Mouse (Mus musculus): Measurements from ENCODE around the gene Npas3.

The Npas3 gene

DNA sequence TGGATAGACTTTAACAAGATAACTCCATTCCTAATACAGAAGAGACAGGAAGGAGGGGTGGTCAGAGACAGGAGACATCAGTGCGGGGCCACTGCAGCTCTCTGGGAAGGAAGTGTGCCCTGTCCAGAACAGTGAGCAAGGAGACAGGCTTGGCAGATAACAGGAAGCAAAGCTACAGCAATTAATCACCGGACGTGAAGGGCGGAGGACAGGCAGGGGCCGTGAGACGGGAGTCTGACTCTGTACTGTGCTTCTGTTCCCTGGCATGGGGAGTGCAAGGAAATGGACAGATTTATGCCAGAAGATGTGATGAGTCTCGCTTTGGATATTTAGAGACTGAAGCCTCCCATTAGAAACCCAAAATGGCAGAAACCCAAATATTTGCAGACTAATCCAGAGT lies 47.3 kb downstream of the Npas3 start:
- DNase-seq (ENCODE audit: low spot score in 2 of 2) = no peak

DNA sequence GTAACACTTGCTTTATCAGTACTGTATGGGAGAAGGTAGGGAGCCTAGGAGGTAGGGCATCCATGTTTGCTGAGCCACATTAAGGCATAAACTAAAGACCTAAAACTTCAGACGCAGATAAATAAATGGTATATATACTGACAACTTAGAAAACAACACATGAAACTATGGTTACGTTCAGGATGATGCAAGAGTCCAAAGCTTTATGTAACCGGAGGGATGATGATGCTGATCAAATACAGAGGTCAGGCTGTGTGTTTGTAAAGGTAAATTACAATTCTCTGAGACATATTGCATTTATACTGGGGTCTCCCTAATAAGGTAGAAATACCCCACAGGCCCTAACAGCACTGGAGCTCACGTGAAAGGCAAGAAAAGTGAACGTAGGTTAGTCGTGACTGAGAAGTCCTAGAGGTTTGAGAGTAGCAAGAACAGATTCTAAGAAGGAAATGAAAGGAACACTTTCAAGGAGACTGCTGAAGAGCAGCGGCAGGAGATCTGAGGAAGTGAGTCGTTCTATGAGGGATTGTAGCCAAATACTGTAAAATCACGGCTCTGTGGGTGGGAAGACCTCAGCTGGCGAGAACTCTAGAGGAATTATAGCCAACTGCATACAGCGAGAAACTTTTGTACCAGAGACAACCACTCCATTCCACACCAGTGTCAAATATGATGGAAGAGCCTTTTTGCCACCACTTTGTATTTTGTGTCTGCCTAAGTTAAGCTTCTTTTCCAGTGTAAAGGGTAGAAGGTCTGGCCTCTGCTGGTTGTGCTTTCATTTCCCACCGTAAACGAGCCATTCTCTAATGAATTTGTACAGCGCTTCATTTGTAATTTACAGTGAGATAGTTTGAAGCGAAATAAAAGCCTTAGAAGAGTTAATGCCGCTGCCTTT lies 49.7 kb downstream of the Npas3 start:
- no peak for DNase-seq (ENCODE audit: low spot score in 2 of 2)

DNA sequence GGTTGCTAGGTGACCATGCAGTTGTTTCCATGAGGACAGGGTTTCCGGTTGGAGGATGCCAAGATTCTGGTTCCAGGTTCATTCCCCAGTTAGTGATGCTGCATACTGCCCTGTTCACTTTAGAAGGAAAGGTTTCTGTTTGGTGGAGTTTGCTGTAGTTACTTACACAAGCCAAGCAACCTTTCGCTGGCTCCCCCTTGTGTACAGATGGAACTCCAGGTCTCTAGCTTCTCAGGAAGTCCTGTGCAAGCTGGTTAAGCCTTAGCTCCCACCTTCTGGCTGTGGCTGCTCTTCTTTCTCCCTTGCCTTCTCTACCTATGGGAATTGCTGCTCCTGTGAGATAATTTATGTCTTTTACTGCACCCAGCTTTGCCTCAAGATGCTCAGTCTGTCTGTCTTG lies 52.5 kb downstream of the Npas3 start:
- DNase-seq (ENCODE audit: low spot score in 2 of 2) = no peak

DNA sequence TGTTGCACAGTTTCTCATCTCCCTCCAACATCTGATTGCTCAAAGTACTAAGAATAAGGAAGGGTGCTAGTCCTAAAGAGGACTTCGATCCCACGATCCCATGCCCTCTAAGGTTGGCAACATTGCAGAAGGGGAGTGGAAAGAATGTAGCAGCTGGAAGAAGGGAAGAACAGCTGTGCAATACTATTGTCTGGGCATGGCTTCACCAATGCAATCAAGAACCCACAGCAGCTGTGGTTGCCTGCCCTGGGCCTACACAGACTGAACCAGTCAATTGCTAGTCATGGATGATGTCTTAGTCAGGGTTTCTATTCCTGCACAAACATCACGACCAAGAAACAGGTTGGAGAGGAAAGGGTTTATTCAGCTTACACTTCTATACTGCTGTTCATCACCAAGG lies 53.7 kb downstream of the Npas3 start:
- no peak for DNase-seq (ENCODE audit: low spot score in 2 of 2)

DNA sequence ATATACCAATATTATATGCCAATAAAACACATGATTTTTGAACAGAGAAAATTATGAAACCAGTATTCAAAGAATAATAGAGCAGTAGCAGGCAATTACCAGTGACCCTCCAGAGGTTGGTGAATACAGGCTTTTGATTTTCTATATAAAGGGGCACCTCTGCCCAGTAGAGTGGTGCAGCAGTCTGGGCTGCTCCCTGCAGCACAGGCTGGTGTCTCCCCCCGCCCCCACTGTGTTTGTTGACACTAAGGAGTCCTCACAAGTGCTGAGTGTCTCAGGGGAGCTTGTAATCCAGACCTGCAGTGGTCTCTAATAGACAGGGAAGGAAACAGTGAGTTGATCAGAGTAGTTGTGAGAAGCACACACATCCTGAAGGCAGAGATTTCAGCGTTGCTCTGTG lies 68.2 kb downstream of the Npas3 start:
- DNase-seq (ENCODE audit: low spot score in 2 of 2) = no peak

DNA sequence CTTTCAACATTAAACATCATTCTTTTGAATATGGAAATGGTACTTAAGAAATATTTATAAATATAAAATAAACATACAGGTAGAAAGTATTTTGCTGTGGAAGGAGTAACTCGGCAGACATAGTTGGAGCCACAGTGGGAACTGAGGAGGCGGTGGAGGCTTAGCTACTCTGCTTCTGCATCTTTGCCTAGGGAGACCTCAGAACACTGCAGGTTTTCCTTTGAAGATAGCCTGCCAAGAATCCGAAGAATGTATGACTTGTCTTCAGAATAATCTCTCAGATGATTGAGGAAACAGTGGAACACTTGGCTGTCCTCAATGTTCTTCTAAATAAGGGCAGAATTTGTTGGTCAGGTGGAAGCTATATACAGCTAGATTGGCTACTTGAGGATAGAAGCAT lies 69.3 kb downstream of the Npas3 start:
- no peak for DNase-seq (ENCODE audit: low spot score in 2 of 2)

DNA sequence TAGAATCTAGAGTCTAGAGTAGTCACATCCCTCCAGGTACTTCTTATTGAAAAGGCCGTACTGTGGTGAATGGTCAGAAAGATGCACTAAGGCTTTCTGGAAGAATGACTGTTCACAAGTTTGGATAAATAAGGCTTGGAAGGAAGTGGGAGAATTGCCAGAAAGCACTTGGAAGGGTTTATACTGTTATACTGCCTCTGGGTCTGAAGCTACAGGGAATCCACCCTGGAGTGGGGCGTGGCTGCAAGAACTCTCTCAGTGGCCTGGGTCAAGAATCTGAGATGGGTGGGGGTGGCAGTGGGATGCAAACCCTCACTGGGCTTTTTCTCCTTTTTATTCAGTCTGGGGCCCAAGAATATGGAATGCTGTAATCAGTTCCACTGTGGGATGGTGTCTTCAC lies 72.0 kb downstream of the Npas3 start:
- no peak for DNase-seq (ENCODE audit: low spot score in 2 of 2)

DNA sequence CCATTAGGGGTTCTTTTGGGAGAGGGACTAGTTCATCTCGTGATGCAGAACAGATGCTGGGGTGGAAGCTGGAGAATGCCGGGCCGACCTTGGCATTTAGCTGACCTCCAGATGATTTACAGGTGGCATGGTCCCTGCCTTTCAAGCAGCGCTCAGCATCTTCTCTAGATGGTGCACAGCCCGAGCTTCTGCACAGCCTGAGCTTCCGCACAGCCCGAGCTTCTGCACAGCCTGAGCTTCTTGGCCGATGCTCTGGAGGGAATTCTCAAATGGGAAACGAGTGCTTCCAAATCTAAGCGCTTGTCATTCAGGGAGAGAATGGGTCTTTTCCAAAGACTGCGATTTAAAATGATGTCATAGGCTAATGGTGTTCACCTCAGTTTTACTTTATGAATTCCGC lies 72.5 kb downstream of the Npas3 start:
- DNase-seq (ENCODE audit: low spot score in 2 of 2) = no peak

DNA sequence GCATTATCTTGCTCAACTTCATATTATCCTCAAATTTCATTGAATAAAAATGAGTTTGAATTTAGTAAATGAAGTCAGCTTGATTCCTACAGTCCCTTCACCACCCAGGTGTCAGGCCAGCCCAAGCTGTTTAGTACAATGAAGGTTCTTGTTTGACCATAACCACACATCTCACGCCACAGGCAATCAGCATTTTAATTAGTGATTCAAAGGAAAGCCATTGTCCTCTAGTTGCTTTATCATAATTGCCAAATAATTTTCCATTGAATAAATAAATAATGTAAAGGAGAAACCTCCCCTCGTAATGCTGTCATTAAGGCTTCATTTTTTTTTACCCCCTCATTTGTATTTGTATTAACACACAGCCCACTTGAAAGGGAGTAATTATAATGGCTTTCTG lies 73.5 kb downstream of the Npas3 start:
- no peak for DNase-seq (ENCODE audit: low spot score in 2 of 2)

DNA sequence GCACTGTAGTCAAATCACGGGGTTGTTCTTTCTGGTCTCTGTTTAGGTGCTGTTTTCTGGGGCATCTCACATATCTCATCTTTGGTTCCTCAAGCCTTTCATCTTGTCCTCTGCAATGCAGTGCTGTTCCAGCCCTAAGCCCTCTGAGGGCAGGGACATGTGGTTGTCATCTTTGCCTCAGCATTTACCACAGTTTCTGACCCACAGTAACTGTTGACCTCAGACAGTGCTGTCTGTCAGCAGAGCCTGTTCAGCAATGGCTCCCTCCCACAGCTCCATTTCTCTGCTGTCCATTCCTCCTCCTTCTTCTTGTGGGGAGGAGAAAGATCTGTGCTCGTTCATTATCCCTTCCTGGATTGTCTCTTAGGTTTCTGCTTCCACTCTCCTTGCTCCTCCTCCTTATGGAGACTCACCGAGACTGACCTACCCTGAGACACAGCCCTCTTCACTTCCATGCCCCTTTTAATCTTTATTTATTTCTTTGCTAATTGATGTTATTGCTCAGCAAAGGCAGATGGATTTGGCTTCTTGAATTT lies 79.2 kb downstream of the Npas3 start:
- DNase-seq (ENCODE audit: low spot score in 2 of 2) = no peak

DNA sequence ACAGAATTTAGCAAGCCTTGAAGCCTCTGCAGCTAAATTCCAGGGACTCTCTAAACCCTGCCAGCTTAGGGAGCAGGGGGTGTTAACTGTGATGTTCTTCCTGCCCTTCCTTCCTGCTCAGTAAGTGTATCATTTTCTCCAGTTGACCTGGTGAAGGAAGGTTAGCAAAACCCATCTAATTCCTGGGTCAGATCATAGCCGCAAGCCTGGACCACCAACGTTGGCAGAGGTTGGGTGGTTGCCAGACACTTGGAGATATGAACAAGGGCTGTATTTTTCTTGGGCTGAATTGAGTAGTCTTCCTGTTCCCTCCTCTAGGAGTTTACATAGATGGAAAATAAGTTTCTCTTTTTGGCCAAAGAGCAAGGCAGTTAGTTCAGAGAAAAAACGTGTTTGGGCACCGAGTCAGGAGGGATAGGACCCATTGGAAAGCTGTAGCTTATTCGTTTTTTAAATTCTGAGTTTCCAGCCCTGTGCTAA lies 79.8 kb downstream of the Npas3 start:
- DNase-seq (ENCODE audit: low spot score in 2 of 2) = peak; percentile 33 to 60

DNA sequence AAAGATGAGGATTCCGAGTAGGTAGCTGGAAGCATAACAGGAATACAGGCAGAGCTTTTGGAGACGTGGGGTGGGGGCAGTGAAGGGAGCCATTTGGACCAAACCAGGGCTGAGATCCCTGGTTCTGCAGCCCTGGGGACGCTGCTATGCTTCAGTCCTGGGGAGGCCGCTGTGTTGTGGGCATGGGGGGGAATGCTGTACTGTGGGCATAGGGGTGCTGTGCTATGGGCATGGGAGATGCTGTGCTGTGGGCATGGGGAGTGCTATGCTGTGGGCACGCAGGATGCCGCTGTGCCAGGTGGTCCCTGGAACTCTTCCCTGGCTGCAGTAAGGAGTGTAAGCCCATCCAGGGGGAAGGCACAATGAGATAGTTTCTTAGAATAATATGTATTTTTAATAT lies 81.7 kb downstream of the Npas3 start:
- DNase-seq (ENCODE audit: low spot score in 2 of 2) = no peak

DNA sequence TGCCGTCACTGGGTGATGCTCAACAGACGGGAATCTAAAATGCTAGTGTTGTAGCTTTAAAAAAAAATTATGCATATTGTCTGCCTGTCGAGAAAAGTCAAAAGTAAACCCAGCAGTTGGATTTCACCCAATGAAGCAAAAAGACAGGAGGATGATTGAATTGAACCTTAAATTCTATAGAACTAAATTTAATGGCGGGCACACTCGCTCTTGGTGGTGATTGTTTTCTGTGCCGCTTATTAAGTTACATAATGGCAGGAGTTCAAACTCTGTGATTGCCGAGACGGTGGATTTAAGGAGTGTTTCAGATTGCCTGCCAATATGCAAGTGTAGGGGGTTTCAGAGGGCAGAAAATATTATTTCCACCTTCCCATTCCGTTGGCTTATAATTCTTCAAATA lies 82.9 kb downstream of the Npas3 start:
- DNase-seq (ENCODE audit: low spot score in 2 of 2) = no peak

DNA sequence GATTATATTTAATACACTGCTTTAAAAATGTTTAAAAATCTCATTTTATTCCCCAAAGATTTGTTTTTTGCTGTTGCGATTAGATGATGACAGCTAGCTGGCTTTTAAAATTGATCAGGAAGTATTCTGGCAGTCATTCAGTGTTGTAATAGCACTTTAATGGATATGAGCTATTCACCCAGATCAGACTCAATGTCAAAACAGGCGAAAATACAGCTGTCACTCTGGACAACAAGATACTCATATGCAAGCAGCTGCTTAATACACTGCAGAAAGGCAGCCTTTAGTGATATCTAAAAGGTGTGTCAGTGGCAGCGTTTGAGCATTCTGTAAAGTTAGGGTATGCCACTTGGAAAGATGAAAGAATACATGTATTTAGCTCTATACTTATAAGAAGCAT lies 83.3 kb downstream of the Npas3 start:
- DNase-seq (ENCODE audit: low spot score in 2 of 2) = no peak

DNA sequence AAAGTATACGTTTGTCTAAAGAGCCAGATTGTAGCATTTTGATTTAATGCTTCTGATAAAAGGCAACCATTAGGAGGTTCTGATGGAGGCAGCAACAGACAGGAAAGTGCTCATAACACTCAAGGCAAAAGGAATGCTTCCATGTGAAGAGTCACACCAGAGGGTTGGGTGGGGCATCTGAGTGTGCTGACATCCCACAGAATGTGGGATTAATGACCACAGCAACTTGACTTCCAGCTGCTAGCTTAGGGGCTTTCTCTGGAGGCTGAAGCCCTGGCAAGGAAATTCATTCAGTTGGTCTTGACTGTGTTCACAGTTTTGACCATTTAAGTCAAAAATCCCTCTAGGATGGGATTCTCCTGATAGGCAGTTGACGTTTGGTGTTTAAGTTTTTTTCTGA lies 84.8 kb downstream of the Npas3 start:
- DNase-seq (ENCODE audit: low spot score in 2 of 2) = no peak

DNA sequence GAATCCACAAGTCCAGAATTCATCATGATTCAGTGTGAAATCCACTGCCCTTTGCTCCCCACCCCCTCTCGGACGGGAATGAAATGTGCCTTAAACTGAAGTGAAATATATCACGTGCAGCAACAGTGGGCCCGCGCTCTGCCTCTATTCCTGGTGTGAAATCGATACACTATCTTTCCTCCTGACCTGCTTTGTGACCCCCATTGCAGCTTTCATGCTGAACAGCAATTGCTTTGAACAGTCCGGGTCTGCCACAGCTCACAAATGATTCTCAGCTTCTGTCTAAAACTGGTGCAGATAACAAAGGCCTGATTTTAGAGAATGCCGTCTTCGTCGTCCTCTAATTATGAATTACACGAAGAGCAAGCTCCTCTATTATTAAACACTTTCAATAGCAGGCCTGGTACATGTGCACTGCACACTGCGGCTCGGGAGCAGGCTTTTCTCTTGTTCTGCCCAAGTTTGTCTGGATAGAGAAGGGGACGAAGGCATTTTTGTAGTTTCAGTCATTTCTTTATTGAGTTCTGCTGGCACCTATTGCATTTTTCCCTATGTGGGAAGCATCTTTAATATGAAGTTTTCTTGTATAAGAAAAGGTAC lies 90.0 kb downstream of the Npas3 start:
- DNase-seq (ENCODE audit: low spot score in 2 of 2) = no peak

DNA sequence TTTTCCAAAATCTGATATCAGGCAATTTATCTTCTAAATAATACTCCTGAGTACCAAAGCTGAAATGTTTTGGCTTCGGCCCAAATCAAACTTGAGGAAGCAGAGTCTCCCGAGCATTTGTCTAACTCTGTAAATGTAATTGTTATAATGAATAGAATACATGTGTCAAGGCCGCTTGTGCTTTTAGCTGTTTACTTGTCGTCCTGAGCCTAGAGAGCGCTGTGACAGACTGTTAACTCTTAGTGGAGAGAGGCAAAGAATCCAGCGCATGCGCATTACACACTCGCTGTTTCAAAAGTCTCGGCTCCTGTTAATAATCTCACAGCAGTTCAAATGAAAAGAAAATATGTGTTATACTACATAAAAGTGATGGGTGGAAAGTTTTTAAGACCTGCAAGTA lies 94.3 kb downstream of the Npas3 start:
- no peak for DNase-seq (ENCODE audit: low spot score in 2 of 2)

DNA sequence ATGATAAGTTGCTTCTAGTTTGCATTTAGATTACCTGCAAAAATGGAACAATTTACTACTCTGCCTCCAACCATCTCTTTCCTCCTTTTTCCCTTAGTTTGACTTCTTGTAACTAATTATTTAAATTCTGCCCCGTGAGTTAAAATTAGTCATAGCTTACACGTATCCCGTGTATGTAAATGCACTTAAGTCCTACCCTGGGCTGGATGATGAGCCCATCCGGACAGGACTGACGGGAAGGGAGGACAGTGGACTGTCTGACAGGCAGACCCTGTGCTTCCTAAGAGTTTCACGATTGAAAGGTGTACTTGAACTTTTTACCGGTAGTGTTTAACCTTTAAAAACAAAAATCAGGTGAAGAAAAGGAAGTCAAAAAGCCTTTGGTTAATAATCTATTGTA lies 103.4 kb downstream of the Npas3 start:
- DNase-seq (ENCODE audit: low spot score in 2 of 2) = no peak

DNA sequence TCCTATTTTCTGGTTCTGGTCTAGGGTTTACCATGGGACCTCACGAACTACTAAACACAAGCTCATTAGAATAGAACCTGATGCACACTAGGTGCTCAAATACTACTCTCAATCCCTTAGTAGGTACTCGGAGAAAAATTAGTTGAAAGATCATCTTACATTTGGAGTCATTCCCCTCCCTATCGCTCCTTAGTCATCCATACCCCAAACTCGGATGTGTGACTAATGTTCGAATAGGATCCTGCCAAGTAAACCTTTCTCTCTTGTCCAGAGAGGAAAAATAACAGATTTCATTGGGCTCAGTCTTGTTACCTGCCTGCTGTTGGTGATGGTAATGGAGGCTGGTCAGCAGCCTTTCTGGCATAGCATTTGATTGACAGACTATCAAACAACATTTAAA lies 117.3 kb downstream of the Npas3 start:
- DNase-seq (ENCODE audit: low spot score in 2 of 2) = no peak

DNA sequence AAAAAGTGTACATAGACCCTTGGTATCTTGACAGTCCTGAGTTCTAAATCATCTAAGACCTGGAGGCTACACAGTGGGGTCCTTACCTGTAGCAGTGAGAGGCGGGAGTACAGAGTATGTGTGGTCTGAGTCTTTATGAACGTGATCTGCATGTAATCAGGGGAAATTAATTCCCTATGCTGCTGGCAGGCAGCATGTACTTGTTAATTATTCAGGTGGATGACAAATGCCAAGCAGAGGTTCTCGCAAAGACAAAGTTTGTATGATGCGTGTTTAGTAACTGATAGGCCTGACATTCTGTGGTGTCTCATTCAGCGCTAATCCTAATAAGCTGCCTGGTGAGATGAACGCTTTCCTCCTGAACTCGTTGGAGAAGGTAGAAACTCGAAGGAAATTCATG lies 136.4 kb downstream of the Npas3 start:
- DNase-seq (ENCODE audit: low spot score in 2 of 2) = no peak

DNA sequence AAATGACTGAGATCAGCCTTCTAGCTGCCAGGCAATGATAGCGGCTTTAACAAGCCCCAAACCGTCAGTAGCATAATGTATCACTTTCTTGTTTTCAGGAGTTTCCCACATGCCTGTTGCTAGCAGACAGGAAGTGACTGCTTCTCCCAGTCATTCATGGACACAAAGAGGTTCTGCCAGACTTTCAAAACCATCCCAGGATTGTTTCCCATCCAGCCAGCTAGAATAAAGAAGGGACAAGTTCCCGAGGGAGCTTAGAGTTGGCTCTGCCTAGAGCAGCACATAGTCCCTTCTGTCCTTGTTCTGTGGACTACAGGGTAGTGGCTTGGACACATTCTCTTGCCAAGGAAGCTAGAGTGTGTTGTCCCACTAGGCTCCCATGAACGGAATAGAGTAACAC lies 157.4 kb downstream of the Npas3 start:
- no peak for DNase-seq (ENCODE audit: low spot score in 2 of 2)

DNA sequence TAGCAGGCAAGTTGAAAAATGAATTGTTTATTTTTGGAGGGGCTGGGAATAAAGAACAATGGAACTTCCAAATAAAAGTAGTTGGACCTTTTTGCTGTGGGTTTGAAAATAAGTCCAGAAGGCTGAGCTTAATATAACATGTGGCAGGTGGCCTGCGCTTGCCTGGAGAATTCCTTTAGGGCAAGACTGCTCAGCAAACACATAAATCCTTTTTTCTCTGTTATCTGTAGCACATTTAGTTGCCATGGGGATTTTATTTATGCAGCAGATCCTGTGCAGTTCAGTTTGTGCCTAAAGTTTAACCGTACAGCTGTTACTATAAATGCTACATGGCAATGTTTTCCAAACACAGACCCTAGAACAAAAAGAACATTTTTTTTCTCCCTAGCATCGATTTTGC lies 159.3 kb downstream of the Npas3 start:
- DNase-seq (ENCODE audit: low spot score in 2 of 2) = no peak

DNA sequence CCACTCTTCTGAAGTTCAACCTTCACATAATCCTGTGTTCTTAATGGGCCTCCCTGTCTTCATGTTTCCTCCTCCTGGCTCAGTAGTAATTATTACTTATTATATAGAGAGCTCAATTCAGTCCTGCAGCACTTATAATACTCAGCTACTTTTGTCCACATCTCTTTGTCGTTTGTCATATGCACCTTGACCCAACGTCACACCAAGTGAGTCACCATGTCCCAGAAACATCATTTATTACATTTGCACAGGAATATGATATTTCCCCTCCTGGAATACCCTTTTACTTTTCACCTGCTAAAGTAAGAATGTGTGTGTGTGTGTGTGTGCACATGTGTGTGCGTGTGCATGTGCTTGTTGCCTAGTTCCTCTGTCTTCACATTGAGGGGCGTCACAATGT lies 161.2 kb downstream of the Npas3 start:
- DNase-seq (ENCODE audit: low spot score in 2 of 2) = no peak

All from cerebellum, postnatal 4 days (tissue).